ENCODE assay signal across 7 mouse cellular contexts in the genomic region with DNA sequence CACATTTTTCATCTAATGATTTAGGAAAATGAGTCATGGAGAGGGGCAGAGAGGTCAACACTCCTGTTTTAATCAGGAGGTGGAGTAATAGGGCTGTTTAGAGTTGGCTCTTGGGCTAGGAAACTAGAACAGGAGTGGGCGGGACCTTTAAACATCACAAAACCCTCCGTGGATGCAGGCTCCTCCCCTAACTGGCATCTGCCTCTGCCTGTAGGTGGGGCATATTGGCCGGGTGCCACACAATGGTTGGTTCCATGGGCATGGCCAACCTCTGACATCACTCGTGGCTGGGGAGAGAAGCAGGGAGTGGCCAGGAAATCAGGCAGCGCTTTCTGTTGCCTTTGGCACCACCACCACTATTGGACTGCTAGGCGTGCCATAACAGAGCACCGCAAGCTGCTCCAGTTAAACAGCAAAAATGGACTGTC.
A peak's percentile ranks its signal among the peaks of the same experiment; 100 is the strongest.
DNase-seq lines count a peak whose midpoint lies in the region; ATAC-seq and TF ChIP-seq lines count a peak whose summit lies in the region.

No protein-coding gene starts in this region.

- H3K4me3 ChIP-seq in left cerebral cortex, adult 2 months, result no peak overlapping the region
- H3K4me3 ChIP-seq in midbrain, postnatal 0 days (ENCODE audit: low read depth, low read length), result no peak overlapping the region

- H3K9ac ChIP-seq in midbrain, postnatal 0 days (replicated peaks; ENCODE audit: low read length, poor library complexity, severe bottlenecking), result no peak overlapping the region

- no peak overlapping the region for H3K27ac ChIP-seq in left cerebral cortex, adult 2 months
- H3K27ac ChIP-seq in midbrain, postnatal 0 days (ENCODE audit: low read depth, low read length), result no peak overlapping the region

- H3K36me3 ChIP-seq in midbrain, postnatal 0 days (ENCODE audit: insufficient read depth, low read length), result peaks cover 31% of the 10 kb centered on the region

- TF ChIP-seq CTCF in left cerebral cortex, adult 2 months (IDR thresholded peaks at IDR 0.05), result no peak
- no peak for TF ChIP-seq CTCF in midbrain, postnatal 0 days (IDR thresholded peaks at IDR 0.05)

- WGBS in midbrain, postnatal 0 days, result 86% methylated on average over 7 of the region's 7 CpGs

- intact Hi-C loops in left cerebral cortex, adult 2 months (cut with DNase I), result no loop called here

- no peaks in the 10 kb centered on the region for H3K27me3 ChIP-seq in midbrain, postnatal 0 days (ENCODE audit: insufficient read depth, low read length)

- no peaks in the 10 kb centered on the region for H3K4me1 ChIP-seq in midbrain, postnatal 0 days (ENCODE audit: insufficient read depth, low read length)

- peak; percentile 40 to 45 for DNase-seq in left cerebral cortex, adult 2 months (ENCODE audit: extremely low spot score in 1 of 2, low spot score in 2 of 2)
- no peak for DNase-seq in left cerebral cortex, adult 11 months (ENCODE audit: low spot score)
- peak; percentile 43 for DNase-seq in adipocyte (ENCODE audit: low spot score)
- DNase-seq in gastrocnemius, adult 8-10 months (ENCODE audit: low spot score in 2 of 2), result peak; percentile 45 to 59
- DNase-seq in kidney, postnatal 36 days, result peak; percentile 69 to 80
- peak; percentile 65 for DNase-seq in ovary, postnatal 36 days (ENCODE audit: low spot score)
- DNase-seq in midbrain, postnatal 0 days (ENCODE audit: low spot score), result no peak

- no peak overlapping the region for H3K4me2 ChIP-seq in midbrain, postnatal 0 days (ENCODE audit: low read depth, low read length, poor library complexity, severe bottlenecking)

- ATAC-seq in midbrain, postnatal 0 days (ENCODE audit: low FRiP score), result no peak

- no peaks in the 10 kb centered on the region for H3K9me3 ChIP-seq in midbrain, postnatal 0 days (ENCODE audit: low read length)

Comparison
In these comparisons a context has a peak if more than half of its experiments do, and no peak if none do; other contexts are left out.
1. DNase-seq: peak in left cerebral cortex, adult 2 months (2 of 2), adipocyte (single experiment), gastrocnemius, adult 8-10 months (2 of 2), kidney, postnatal 36 days (2 of 2) and ovary, postnatal 36 days (single experiment); none in left cerebral cortex, adult 11 months (single experiment) and midbrain, postnatal 0 days (single experiment).